Mouse (Mus musculus) testis, adult 2 months (tissue): ENCODE data around the gene Grhpr.

Experiments
- CTCF ChIP-seq: fragments of 200-500 bp; IDR thresholded peaks from 2 replicates; pipeline ENCODE4 v1.5.1; 2012; ENCODE audit warnings: low read depth, mild to moderate bottlenecking, inconsistent platforms, low read length, moderate library complexity; ENCODE audit not compliant: control insufficient read depth, insufficient read depth, insufficient replicate concordance
- POLR2A ChIP-seq: fragments of 200-500 bp; IDR thresholded peaks from 2 replicates; pipeline ENCODE4 v1.6.1; 2012; ENCODE audit warnings: low read depth, mild to moderate bottlenecking, inconsistent platforms, low read length, moderate library complexity; ENCODE audit not compliant: control insufficient read depth

DNA sequence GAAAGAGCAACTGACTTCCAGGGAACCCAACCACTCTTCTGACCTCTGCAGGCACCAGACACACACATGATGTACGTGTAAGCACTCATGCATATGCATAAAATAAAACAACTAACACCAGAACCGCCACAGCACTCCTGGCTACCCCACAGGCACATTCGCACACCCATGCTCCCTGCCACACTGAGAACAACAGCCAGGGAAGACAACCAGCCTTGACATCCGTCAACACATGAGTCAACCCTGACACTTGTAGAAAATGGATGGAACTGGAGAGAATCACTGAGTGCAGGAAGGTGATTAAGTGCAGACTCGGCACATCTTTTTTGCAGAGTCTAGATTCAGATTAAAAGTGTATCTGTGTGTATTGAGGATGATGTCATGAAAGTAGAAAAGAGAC, 55.4 kb downstream of the Grhpr start:
- TF ChIP-seq POLR2A: no peak
- no peak for TF ChIP-seq CTCF
